Mouse (Mus musculus) embryonic facial prominence, embryonic 10.5 days (tissue): ENCODE results near the gene Dync1li2. TPM values are rescaled to one million over a fixed set of nuclear protein-coding genes. Genes with fewer than 3 reads are reported as not detected.

Experiments used
- DNase-seq: peaks from one replicate; pipeline ENCODE4 v3.0.0-alpha.2; 2017; ENCODE audit warnings: low spot score
- H3K27ac ChIP-seq: fragments of 300-500 bp; sonication (generic); replicated peaks from 2 replicates; pipeline ENCODE4 v1.5.1; 2016; ENCODE audit warnings: mild to moderate bottlenecking
- H3K27me3 ChIP-seq: fragments of 300-500 bp; sonication (generic); replicated peaks from 2 replicates; pipeline ENCODE4 v1.6.1; 2016; ENCODE audit warnings: low read depth, mild to moderate bottlenecking; ENCODE audit not compliant: poor library complexity, severe bottlenecking
- H3K36me3 ChIP-seq: fragments of 300-500 bp; sonication (generic); replicated peaks from 2 replicates; pipeline ENCODE4 v1.6.1; 2016; ENCODE audit warnings: mild to moderate bottlenecking, moderate library complexity
- H3K4me1 ChIP-seq: fragments of 300-500 bp; sonication (generic); 2 replicates; pipeline ENCODE4 v1.6.1; 2016
- H3K4me3 ChIP-seq: fragments of 300-500 bp; sonication (generic); 2 replicates; pipeline ENCODE4 v1.5.1; 2016; ENCODE audit warnings: mild to moderate bottlenecking, moderate library complexity
- H3K9me3 ChIP-seq: fragments of 300-500 bp; sonication (generic); 2 replicates; pipeline ENCODE4 v1.6.1; 2016; ENCODE audit warnings: mild to moderate bottlenecking
- WGBS: fragments of 180-500 bp; shearing (Covaris S2); methylation state at CpG from one replicate; pipeline ENCODE4 v1.1.7; 2016; 5-methylcytosine and 5-hydroxymethylcytosine counted together
- polyA plus RNA-seq: library from polyadenylated mRNA; unstranded; fragments of >200 nt; fragmentation: Nextera tagmentation; extraction: Ambion mirVana; gene quantifications from 2 replicates; pipeline ENCODE4 v1.2.1, GENCODE M21; 2016

Gene Dync1li2
- polyA plus RNA-seq, 1 experiment from 2014 or later = 69.3 TPM

DNA sequence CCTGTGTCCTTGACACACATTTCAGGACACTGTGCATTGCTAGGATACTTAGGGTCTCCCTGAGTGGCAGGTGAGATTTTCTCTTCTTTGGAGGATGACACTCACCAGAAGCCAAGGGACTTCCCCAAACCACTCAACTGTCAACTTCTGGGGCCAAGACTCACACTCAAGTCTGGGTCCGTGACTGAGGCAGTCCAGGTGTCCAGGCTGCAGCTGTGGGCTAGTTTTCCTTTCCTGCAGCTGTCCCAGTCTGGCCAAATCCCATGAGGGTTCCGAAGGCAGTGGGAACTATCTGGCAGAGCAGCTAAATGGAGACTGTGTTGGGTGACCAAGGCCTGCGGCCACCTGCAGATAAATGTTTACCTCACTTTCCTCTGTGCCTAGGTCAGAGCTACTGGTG, 30.9 kb downstream of the Dync1li2 start:
- Histone ChIP-seq H3K27ac (no peak overlapping the region), H3K4me1 (no peaks in the 10 kb centered on the region), H3K27me3 (no peaks in the 10 kb centered on the region), H3K36me3 (peaks cover 9% of the 10 kb centered on the region), H3K9me3 (no peaks in the 10 kb centered on the region), H3K4me3 (no peak overlapping the region)
- no peak for DNase-seq
- WGBS = 86% methylated on average over 3 of the region's 3 CpGs

DNA sequence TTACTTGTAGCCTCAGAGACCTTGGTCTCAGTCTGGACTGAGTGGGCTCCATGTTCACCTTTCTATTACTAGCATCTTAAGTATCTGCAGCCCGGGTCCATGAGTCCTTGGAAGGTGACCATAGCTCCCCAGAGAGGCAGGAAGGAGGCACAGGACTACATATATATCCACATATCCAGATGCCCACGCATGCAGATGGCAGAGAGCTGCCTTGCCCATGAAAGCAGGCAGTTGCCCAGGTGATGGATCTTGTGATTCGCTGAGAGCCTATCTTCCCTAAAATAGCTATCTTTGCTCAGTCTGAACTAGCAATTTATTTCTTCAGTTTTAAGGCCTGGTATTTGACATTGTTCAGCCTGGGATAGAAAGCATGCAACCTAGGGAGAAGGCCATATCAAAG, 31.4 kb downstream of the Dync1li2 start:
- no peaks in the 10 kb centered on the region for H3K9me3 ChIP-seq
- peaks cover 5% of the 10 kb centered on the region; the same call in 1 of the 2 replicates for H3K36me3 ChIP-seq
- WGBS = 90% methylated on average over 3 of the region's 3 CpGs
- no peak for DNase-seq
- H3K27ac ChIP-seq = no peak overlapping the region
- H3K4me1 ChIP-seq = no peaks in the 10 kb centered on the region
- no peaks in the 10 kb centered on the region for H3K27me3 ChIP-seq
- H3K4me3 ChIP-seq = no peak overlapping the region

DNA sequence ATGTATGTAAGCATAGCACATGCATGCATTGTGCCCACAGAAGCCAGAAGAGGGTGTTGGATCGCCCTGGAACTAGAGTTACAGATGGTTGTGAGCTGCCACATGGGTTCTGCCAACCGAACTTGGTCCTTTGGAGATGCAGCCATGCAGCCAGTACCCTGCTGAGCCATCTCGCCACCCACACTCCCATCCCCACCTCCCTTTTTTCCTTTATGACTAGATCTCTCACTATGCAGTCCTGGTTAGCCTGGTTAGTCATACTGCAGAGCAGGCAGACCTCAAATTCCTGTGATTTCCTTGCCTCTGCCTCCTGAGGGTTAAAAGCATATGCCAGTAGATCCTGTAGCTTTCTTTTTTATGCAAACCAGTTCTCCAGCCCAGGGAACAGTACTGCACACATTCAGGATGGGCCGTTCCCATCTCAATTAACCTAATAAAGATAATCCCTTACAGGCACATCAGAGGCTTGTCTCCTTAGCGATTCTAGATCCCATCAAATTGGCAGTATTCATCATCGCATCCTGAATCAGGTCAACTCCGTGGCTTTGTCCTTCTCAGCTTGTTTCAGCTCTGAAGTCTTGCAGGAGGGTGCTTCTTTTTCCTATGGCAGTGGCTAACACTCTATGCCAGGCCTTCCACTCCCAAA, 32.1 kb downstream of the Dync1li2 start:
- Histone ChIP-seq H3K4me1 (no peaks in the 10 kb centered on the region), H3K4me3 (no peak overlapping the region), H3K27me3 (no peaks in the 10 kb centered on the region), H3K27ac (no peak overlapping the region), H3K9me3 (no peaks in the 10 kb centered on the region), H3K36me3 (peaks cover 5% of the 10 kb centered on the region; the same call in 1 of the 2 replicates)
- 63% methylated on average over 7 of the region's 7 CpGs for WGBS
- DNase-seq = no peak

DNA sequence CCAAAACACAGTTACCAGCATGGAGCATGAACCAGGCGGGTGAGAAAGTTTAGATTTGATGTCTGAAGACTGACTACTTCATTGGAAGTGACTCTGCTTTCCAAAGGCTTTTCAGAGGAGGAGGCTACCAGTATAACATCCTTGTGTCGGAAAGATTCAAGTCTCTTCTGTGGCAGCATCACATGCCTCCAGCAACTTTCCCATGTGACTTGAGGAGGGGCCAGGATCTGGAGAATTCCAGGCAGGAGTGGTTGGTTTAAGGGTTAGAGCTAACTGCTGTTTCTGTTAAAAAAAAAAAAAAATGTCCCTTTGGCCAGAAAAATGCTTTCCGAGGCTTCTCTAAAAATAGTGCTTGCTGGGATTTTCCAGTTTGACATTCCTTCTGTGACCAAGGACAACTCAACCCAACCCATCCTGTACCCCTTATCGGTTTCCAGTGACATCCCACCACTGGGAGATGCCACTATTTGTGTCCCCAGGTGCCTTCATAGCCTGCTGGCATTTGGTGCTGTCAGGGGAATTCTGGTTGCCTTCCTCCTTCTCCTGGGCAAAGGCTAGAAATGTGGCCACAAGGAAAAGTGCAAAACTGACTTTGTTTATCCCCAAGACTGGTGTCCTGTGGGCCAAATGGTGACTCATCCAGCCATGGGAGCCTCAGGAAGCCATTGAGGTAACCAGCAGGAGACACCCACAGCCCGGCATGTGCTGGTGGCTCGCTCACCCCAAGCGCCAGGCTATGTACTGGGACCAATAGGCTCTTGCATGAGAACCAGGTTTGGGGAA, 34.3 kb downstream of the Dync1li2 start:
- Histone ChIP-seq H3K27me3 (no peaks in the 10 kb centered on the region), H3K27ac (no peak overlapping the region), H3K36me3 (no peaks in the 10 kb centered on the region), H3K4me3 (no peak overlapping the region), H3K4me1 (no peaks in the 10 kb centered on the region), H3K9me3 (no peaks in the 10 kb centered on the region)
- 92% methylated on average over 7 of the region's 7 CpGs for WGBS
- DNase-seq = no peak

DNA sequence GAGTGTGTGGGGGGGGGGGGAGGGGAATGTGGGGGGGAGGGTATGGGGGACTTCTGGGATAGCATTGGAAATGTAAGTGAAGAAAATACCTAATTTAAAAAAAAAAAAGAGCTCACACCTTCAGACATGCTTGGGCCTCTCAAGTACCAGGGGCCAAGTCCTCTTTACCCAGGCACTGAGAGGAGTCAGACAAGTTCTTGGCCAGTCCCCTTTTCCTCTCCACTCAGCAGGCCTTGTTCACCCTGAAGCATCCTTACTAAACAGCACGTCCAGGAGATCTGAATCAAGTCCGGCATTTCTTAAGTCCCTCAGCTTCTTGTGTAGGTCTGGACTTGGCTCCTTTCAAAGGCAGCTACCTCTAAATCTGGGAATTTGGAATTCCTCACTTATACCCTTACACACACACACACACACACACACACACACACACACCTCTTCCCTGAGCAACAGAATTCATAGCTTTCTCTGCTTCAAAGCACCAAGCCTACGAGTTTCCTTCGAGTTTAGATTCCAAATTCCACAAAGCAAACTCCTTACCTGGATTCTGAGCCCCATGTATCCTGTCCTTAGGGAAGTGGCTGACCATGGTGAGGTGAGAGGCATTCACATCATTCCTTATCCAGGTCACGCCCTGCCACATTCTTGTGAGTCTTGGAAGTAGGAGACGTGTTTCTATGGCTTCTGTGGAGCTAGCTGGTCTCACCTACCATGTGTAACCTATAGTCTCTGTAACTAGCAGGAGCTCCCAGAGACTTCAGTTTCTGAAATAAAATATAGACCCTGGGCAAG, 36.3 kb downstream of the Dync1li2 start:
- 81% methylated on average over 6 of the region's 6 CpGs for WGBS
- no peaks in the 10 kb centered on the region for H3K9me3 ChIP-seq
- DNase-seq = no peak
- no peaks in the 10 kb centered on the region for H3K4me1 ChIP-seq
- H3K27me3 ChIP-seq = no peaks in the 10 kb centered on the region
- no peaks in the 10 kb centered on the region for H3K36me3 ChIP-seq
- H3K4me3 ChIP-seq = no peak overlapping the region
- H3K27ac ChIP-seq = no peak overlapping the region

DNA sequence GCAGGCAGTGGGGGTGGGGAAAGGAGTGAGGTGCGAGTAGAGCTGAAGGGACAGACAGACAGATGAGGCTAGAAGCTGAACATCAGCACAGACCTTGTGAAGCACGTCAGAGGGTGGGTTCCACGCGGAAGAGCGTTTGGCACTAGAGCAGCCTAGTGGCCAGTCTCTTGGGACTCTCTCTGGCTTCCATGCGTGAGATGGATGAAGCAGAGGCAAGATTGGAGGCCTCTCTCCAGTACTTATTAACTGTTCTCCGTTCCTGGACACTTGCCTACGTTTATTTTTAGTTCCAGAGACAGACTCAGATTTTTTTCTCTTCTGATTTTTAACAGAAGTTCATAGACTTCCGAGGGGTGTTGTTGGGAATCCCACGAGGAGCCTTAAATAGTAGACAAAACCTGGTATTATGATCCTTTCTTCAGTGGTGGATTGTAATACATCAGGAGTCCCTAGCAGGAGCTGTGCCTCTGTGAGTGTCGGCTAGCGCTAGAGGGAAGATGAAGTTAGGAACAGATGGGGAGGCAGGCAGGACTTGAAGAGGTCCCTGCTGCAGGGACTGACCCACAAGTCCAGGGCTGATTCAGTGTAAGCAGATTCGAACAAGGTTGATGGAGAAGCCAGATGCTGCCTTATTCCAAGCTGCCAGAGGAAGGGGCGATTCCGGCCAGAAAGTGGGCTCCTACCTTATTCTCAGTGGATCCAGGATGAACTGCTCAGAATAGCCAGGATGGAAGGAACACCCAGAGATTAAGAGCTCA, 37.2 kb downstream of the Dync1li2 start:
- H3K4me3 ChIP-seq = no peak overlapping the region
- WGBS = 79% methylated on average over 15 of the region's 15 CpGs
- no peak for DNase-seq
- H3K36me3 ChIP-seq = no peaks in the 10 kb centered on the region
- H3K9me3 ChIP-seq = no peaks in the 10 kb centered on the region
- no peak overlapping the region for H3K27ac ChIP-seq
- no peaks in the 10 kb centered on the region for H3K4me1 ChIP-seq
- no peaks in the 10 kb centered on the region for H3K27me3 ChIP-seq

DNA sequence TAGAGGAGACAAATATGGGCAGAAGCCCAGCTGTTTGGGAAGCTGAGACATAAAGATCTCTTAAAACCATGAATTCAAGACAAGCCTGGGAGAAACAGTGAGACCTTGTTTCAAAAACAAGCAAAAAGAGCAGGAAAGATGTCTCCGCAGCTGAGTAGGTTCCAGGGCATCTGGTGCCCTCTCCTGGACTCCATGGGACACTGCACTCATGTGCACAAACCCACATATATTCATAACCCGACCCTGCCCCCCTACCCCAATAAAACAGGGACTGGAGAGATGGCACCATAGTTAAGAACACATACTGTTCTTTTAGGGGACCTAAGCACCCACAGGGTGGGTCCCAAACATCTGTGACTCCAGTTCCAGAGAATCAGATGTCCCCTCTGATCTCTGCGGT, 39.3 kb downstream of the Dync1li2 start:
- Histone ChIP-seq H3K4me1 (no peaks in the 10 kb centered on the region), H3K27ac (no peak overlapping the region), H3K9me3 (no peaks in the 10 kb centered on the region), H3K36me3 (no peaks in the 10 kb centered on the region), H3K27me3 (no peaks in the 10 kb centered on the region), H3K4me3 (no peak overlapping the region)
- DNase-seq = no peak
- WGBS = 73% methylated on average over 3 of the region's 3 CpGs

DNA sequence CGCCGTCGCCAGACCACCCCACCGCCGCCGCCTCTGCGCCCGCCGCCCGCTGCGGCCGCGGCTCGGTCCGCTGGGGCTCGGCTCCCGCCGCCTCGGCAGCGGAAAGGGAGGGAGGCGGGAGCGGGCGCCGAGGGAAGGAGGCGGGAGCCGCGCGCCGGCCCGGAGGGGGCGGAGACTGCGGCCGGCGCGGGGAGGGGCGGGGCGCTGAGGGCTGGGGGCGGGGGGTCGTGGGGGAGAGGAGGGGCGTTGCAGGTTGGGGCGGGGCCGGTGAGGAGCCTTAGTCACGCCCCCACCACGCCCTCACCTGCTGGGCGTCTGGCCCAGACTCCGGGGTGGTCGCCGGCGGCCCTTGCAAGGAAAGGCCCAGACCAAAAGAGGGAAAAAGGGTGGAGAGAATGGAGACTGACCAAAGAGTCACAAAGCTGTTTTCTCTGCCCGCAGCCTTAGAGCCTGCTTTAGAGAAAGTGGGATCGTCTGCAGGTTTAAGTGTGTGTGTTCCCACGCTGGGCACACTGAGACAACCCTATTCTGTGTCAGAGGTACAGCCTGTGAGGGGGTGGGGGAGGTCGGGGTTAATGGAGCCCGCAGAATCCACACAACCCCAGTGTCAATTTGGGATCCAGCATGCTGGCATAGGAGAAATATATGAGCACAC, 47.0 kb downstream of the Dync1li2 start, which contains the start of gene Cmtm4:
Cmtm4 (minus strand) TSS at position 105 of the 655 bp plus-strand sequence.
- Histone ChIP-seq H3K36me3 (peaks cover 7% of the 10 kb centered on the region; the same call in 1 of the 2 replicates), H3K4me3 (peak within 1 kb of the TSS; percentile 85), H3K4me1 (peaks cover 26% of the 10 kb centered on the region), H3K9me3 (no peaks in the 10 kb centered on the region), H3K27me3 (no peaks in the 10 kb centered on the region), H3K27ac (peak within 1 kb of the TSS; percentile 88)
- peak; percentile 89 for DNase-seq
- 3% methylated on average over 49 of the region's 54 CpGs for WGBS

DNA sequence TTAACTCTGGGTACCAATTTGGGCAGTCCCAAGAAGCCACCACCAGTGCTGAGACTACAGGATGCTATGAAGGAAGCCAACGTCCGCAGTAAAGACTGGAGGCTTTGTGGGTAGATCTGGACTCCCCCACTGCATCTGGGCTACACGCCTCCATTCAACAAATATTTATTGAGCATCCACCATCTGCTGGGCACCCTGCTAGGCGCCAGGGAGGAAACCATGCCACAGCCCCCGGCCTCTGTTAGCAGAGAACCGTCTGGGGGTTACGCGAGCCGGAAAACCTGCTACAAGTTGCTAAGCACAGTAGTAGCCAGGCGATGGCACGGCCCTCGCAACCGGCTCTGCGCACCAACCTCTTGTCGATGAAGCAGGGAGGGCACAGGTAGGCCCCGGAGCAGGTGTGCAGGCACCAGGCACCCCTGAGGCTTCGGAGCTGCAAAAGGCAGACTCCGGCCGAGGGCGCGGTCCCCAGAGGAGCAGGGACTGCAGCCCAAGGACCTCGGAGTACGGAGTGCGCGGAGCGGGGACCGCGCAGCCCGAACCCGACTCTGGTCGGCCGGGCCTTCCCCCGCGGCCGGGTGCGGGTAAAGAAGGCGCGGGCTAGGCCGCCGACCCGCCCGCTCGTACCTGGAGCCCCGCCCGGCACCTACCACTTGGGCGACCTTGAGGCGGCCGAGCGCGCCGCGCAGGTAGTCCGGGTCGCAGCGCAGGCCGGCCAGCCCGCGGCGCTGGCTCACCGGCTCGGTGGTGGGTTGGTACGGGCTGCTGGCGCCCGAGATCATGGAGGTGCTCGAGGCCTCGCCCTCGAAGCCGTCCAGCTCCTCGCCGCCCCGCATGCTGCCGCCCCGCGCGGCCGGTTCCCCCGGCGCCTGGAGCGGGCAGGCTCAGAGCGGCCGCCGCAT, 47.8 kb downstream of the Dync1li2 start:
- Histone ChIP-seq H3K36me3 (peaks cover 7% of the 10 kb centered on the region; the same call in 1 of the 2 replicates), H3K27me3 (no peaks in the 10 kb centered on the region), H3K4me1 (peaks cover 26% of the 10 kb centered on the region), H3K9me3 (no peaks in the 10 kb centered on the region), H3K27ac (peak overlapping the region; percentile 88), H3K4me3 (peak overlapping the region; percentile 85)
- WGBS = under 1% methylated on average over 82 of the region's 82 CpGs
- DNase-seq = peak; percentile 61

DNA sequence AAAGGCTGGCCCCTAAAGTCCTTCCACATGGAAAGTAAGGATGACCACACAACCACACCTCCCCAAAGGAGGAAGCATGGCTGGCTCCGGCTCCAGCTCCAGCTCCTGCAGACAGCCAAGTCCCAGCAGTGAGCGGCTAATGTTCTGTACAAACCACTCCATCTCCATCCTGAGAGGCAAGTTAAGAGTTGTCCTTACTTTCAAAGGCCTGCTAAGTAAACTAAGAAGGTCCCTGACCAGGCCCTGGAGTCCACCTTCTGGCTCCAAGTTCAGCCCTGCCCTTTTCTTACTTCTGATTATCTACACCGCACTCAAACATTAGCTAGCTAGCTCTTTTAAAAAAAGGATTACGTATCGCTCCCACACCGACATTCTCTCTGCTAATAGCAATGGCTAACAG, 49.1 kb downstream of the Dync1li2 start:
- Histone ChIP-seq H3K27ac (no peak overlapping the region), H3K4me3 (peak overlapping the region; percentile 85; the same call in 1 of the 2 replicates), H3K4me1 (peaks cover 26% of the 10 kb centered on the region), H3K36me3 (peaks cover 7% of the 10 kb centered on the region; the same call in 1 of the 2 replicates), H3K9me3 (no peaks in the 10 kb centered on the region), H3K27me3 (no peaks in the 10 kb centered on the region)
- WGBS = 92% methylated on average over 6 of the region's 6 CpGs
- DNase-seq = no peak

DNA sequence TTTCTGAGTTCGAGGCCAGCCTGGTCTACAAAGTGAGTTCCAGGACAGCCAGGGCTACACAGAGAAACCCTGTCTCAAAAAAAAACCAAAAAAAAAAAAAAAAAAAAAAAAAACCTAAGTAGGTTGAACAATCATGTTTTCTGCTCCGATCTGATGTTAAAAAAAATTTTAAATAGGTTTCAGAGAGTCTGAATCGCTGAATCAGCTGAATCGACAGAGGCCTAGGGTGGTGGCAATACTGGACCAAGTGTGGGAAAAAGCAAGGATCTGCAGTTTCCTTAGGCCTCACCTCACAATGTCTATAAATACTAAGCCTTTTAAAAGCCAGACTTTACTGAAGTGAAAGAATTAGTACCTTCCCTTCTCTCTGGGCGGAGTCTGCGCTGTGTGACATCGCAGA, 49.7 kb downstream of the Dync1li2 start:
- DNase-seq = no peak
- Histone ChIP-seq H3K27ac (no peak overlapping the region), H3K9me3 (no peaks in the 10 kb centered on the region), H3K4me3 (no peak overlapping the region), H3K27me3 (no peaks in the 10 kb centered on the region), H3K4me1 (peaks cover 26% of the 10 kb centered on the region), H3K36me3 (peaks cover 7% of the 10 kb centered on the region; the same call in 1 of the 2 replicates)
- 95% methylated on average over 7 of the region's 7 CpGs for WGBS
